Mouse (Mus musculus): ENCODE measurements around the gene Nup210l. TPM values are rescaled to one million over a fixed set of nuclear protein-coding genes. Genes with fewer than 3 reads are reported as not detected.
"Not testable (repeated sequence)": the region's sequence is repeated elsewhere in the genome, so short reads cannot be mapped to it uniquely, and the experiment has no call there.

Nup210l gene
- total RNA-seq, 2 experiments from 2014 or later, result 0.38 to 0.45 TPM

DNA sequence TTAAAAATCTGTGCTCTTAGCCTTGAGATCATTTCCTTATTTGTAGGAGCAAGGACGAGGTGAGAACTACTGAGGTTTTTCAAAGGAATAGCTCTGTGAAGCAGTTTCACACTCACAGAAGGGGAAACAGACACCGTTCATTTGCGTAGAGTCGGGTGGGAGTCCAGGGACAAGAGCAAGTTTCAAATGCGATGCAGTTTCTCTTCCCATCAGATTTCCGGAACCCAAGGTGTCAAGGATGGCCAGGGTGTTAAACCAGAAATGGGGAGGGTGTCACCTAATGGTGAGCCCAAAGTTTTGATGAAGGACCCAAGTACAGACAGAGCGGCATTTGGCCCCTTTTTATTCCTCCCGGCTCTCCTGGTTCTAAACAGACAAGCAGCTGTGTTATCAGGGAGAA lies 127.1 kb downstream of the Nup210l start:
- no peak for DNase-seq

DNA sequence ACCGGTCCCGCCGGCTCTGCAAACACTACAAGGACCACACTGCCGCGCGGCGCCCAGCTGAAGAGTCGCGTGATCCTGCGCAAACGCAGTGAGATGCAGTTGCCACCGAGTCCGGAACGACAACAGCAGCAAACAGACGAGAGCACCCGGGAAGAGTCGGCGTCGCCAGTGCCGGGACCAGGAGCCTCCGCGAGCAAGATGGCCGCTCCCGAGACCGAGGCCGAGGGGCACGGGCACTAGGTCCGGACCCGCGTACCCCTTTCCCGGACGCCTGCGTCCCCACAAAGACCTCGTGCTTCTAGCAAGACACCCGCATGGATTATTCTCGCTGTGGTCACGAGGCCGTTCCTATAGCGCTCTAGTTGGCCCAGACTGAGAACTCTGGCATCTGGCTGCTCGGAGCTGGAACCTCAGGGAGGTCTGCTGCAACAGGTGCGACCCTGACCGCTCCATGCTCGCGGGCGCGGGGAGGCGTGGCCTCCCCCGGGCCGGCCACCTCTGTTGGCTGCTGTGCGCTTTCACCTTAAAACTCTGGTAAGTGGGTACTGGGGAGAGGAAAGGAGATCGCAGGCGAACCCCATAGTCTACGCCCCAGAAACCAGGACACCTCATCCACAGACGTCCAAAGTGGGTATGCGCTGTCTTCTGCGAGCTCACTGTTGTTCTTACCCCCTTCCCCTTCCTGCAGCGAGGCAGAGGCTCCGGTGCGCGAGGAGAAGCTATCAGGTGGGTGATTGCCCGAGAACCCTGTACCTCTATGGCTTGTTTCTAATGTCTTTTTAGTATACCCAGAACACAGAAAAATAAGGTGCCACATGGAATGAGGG lies 127.8 kb downstream of the Nup210l start, which contains the start of gene Jtb:
TSS of gene Jtb (plus strand) at position 91 of the 827 bp plus-strand sequence.
- peak; percentile 95 for DNase-seq

DNA sequence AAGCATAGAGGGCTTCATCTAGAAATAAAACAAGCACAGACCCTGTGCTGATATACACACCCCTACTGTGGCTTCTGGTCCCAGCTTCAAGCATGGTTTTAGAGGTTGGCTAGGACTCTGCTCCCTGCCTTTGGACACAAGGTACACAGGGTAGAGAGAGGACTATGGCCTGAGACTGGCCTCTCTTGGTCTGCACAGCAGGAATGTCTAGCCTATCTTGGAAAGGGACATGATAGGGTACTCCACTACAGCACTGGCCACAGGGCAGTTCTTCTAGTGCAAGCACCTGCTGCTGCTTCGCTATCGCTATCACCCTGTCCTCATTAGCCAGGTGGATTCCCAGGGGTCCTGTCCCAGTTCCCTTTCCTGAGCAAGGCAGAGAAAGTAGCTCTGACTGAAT lies 137.3 kb downstream of the Nup210l start:
- DNase-seq, result no peak

DNA sequence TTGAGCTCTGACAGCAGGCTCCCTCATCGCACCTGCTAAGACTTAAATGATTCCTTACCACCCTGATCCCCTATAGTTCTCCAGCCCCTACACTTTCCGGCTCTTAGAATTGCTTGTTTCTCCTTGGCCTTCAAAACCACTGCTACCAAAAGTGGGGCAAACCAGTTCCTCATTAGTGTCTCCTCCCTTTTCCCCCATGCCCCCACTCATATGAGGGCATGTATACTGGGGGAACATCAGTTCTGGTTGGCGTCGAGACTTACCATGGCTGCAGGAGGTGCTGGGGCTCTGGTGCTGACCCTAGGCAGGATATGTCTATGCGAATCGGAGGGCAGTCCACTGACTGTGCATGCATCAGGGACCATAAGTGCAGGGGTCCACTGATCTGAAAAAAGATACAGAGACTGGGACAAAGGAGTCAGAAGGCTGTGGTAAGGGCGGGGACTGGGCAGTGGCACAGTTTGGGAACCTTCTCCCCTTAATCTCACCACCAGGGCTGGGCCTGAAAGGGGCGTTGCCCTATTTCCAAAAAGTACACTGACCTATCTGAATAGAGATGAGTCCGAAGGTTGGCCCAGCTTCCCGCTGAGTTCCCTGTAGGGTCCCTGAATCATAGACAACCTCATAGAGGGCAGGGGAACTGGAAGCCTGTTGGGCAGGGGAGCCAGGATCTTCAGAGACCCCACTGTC lies 137.9 kb downstream of the Nup210l start:
- DNase-seq, result no peak

GRCm38 (mm10) chr3:90242984-90243775 lies 139.2 kb downstream of the Nup210l start, which contains the start of gene Creb3l4:
Gene Creb3l4 (minus strand): TSS chr3:90243512.
- no peak for DNase-seq

DNA sequence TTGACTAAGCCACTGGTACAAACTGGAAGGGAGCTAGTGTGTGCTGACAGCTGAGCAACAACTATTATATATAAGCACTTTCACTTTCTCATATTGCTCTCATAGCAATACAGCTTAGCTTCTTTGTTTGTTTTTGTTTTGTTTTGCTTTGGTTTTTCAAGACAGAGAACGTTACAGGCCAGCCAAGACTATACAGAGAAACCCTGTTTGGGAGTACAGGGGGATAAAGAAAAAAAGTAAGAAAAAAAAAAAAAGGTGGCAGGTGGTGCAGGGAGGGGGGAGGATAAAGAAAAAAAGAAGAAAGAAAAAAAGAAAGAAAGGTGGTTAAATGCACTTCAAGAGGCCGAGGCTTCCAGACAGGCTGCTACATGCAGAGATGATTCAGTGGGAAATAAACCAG lies 141.5 kb downstream of the Nup210l start:
- no peak for DNase-seq

- DNase-seq, result no peak
These were observed 143.7 kb downstream of the Nup210l start for GRCm38 (mm10) chr3:90247630-90247959.

DNA sequence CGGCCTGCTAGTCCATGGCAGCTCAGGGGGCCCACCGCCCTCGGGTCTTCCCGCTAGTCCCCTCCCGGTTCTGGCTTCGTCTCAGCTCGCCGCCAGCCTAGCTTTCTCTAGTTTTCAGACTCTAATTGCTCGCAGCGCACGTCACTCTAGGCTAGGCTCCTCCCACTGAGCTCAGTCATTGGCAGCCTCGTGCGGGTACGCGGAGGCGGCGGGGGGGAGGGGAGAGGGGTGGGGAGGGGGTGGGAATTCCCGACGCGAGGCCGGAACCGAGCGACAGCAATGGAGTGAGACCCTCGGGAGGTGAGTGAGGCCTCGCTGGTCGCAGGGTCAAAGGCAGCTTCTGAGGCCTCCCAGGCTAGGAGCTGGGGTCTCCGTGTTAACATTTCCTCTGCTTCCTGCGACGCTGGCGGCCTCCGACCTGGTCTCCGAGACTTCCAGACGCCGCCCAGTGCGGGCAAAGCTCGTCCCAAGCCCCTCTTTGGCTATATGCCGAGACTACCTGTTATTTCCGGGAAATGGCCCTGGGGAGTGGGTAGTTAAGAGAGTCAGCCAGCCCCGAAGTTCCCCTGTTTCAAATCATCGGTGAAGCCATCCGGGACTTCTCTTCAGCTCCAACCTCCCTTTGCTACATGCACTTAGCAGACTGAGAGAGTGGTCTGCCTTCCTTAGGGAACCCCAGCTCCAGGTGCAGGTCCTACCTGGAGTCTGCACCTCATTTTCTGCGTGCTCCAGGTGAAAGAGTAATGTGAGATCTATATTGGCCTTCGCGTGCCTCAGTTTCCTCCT lies 144.2 kb downstream of the Nup210l start, which contains the start of gene Slc39a1:
TSS of gene Slc39a1 (plus strand) at position 213 of the 786 bp plus-strand sequence.
- peak; percentile 90 to 91 for DNase-seq

GRCm38 (mm10) chr3:90248746-90249100 lies 144.8 kb downstream of the Nup210l start:
- no peak for DNase-seq

GRCm38 (mm10) chr3:90250791-90251190 lies 146.9 kb downstream of the Nup210l start:
- no peak for DNase-seq

DNA sequence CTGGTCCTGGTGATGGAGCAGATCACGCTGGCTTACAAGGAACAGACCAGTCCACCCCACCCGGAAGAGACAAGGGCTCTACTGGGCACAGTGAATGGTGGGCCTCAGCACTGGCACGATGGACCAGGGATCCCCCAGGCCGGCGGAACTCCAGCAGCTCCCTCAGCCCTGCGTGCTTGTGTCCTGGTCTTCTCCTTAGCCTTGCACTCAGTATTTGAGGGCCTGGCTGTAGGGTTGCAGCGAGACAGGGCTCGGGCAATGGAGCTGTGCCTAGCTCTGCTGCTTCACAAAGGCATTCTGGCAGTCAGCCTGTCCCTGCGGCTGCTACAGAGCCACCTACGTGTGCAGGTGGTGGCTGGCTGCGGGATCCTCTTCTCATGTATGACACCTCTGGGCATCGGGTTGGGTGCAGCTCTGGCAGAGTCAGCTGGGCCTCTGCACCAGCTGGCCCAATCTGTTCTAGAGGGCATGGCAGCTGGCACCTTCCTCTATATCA lies 147.8 kb downstream of the Nup210l start:
- DNase-seq, result not testable (repeated sequence)

- DNase-seq, result not testable (repeated sequence)
These were observed 148.7 kb downstream of the Nup210l start for GRCm38 (mm10) chr3:90252659-90253058.

GRCm38 (mm10) chr3:90253174-90253573 lies 149.2 kb downstream of the Nup210l start:
- DNase-seq, result not testable (repeated sequence)

DNA sequence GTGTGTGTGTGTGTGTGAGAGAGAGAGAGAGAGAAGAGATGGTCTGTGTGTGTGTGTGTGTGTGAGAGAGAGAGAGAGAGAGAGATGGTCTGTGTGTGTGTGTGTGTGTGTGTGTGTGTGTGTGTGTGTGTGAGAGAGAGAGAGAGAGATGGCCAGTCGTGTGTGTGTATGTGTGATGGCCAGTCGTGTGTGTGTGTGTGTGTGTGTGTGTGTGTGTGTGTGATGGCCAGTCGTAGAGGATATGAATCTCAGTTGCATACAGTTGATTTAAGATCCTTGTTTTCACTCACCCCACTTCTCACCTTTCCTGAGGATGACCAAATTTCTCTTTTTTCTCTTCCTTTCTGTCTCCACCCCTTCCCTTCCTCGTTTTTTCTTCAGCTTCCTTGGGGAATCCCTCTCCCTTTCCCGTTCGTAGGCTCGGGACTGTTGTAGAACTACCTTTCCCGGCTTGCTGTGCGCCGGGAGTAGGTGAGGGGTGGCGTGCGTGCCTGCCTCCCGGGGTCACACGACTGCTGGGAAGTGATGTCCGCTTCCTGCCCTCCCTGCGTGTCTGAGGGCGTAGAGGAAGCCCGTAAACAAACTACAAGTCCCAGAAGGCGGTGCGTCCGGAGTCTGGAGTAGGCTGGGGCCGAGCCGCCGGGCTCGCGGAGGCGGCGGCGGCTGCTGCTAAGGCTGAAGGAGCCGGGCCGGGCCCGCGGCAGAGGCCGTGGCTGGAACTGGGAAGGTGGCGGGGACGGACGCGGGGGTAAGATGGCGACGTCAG lies 149.9 kb downstream of the Nup210l start, which contains the start of gene Crtc2:
TSS of gene Crtc2 (plus strand) at position 511 of the 766 bp plus-strand sequence.
- peak; percentile 96 to 98 for DNase-seq

- DNase-seq, result no peak
These were observed 150.7 kb downstream of the Nup210l start for GRCm38 (mm10) chr3:90254419-90255193.

DNA sequence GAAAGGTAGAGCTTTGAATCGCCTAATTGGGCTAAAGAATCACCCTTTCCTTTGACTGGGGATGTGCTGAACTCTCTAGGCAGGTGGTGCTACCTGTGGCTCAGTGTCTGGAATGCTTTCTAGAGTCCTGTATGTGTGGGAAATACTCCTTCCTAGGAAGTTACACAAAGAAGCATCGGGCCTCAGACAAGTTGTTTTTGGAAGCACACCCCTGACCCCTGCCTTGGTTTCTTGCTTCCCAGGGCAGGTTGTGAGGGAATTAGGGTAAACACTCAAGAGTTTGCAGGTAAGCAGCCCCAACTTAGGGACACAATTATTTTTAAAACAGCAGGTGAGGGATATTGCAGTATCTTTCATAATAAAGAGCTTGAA lies 151.2 kb downstream of the Nup210l start:
- DNase-seq, result no peak

DNA sequence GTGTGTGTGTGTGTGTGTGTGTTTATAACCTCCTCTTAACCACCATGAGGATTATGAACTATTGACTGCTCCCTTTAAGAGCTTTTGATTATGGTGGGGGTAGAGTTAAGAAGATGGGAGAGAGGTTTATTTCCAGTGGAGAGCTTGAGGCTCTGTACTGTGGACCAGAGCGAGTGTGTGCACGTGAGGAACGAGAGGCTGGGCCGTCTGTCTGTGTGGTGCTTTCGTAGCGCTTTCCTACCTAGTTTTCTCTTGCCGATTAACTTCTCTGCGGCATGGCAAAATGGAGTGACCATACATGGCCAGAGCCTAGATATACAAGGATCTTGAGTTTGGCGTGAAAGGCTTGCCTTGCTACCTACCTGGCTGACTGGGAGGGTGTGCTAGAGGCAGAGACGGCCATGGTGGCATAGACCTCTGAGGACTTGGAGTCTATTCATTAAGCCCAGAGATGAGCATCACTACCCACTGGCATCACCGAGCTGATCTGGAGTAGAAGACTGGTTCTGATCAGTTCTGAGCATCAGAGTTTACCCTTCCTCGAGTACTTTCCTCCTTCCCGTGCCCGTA lies 151.9 kb downstream of the Nup210l start:
- DNase-seq, result no peak

- DNase-seq, result no peak
These were observed 153.0 kb downstream of the Nup210l start for GRCm38 (mm10) chr3:90256731-90257530.

GRCm38 (mm10) chr3:90258521-90258920 lies 154.6 kb downstream of the Nup210l start:
- DNase-seq, result no peak

Measured in layer of hippocampus, postnatal 36 days (tissue).